Mouse (Mus musculus): Measurements from ENCODE around the gene Cacna1a.

Cacna1a gene

DNA sequence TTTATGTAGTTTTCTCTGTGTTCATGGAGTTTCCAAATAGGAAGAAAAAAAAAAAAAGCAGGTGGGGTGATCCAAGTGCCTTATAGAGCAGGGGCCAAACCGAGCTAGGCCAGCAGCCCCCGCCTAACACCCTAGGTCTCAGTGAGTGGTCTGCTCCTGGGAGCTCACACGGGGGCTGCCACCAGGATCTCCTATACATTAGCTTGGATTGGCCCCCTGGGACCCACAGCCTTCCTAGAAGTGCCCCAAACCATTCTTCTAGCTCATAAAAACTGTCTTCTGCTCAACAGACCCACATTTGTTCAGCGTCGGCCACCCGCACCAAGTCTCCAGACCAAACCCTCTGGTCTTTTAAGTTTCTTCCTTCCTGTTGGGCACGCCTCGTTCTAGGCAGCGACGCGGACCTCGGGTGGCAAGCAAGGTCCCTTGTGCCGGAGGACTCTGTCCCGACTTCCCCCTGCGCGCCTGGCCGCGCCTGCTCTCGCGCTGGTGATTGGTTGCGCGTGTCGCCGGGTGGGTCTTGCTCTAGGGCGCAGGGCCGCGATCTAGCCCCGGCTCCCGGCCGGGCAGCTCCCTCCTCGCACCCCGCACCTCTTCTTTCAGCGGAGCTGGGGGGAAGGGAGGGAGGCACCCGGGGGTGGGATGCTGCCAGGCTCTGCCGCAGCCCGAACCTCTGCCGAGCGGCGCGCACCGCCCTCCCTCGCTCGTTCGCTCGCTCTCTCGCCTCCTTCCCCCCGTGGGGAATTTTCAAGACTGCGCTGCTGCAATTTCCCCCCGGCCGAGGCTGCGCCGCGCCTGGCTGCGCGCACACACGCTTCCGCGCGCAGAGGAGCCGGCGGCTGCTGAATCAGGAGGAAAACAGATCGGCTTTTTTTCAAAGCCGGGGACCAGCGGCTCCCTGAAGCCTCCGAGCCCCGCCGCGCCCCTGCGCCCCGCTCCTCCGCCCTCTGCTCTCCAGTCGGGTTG is 25.9 kb downstream of the Cacna1a start:
- no peak for DNase-seq (ENCODE audit: low spot score in 2 of 2)

DNA sequence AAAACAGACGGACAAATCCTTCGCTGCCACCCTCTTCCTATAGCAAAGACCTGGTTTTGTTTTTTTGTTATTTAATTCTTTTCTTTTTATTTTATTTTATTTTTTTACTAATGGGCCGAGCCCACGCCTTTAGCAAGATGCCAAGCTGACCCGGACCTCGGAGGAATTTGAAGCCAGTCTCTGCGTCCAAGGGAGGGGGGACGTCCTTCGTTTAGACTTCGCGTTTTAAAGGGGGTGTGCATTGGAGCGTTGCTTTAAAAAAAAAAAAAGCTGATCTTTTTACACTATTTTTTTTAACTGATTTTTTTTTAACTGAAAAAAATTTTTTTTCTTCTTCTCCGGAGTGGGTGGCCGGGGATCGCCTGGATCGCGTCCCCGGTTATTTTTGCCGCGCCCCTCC is 26.7 kb downstream of the Cacna1a start:
- DNase-seq (ENCODE audit: low spot score in 2 of 2), result no peak

DNA sequence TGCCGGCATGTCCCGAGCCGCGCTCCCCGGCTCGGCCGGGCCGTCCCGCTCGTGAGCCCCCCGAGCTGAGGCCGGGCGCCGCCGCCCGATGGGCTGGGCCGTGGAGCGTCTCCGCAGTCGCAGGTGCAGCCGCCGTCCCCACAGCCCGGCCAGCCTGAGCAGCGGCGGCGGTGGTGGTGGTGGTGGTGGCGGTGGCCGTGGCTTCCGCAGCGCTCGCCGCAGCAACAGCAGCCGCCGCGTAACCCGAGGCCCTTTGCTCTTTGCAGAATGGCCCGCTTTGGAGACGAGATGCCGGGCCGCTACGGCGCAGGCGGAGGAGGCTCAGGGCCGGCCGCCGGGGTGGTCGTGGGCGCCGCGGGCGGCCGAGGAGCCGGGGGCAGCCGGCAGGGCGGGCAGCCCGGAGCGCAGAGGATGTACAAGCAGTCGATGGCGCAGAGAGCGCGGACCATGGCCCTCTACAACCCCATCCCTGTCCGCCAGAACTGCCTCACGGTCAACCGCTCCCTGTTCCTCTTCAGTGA is 27.2 kb downstream of the Cacna1a start:
- no peak for DNase-seq (ENCODE audit: low spot score in 2 of 2)

DNA sequence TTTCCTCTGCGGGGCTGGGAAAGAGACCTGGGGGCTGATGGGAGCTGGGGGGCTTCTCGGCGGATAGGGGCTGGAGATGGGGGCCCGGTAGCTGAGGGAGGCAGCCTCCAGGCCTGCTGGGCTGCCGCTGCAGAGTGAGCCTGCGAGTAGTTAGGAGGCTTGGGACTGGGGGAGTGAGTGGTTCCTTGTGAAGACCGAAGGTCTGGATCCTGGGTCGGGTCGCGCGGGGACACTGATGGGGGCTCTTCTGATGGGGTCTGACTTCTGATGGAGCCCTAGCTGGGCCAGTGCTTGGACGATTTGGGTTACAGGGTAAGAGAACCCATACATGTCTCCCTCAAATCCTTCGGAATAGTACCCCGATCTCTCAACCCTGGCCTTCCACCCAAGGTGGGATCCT is 27.8 kb downstream of the Cacna1a start:
- DNase-seq (ENCODE audit: low spot score in 2 of 2), result no peak

DNA sequence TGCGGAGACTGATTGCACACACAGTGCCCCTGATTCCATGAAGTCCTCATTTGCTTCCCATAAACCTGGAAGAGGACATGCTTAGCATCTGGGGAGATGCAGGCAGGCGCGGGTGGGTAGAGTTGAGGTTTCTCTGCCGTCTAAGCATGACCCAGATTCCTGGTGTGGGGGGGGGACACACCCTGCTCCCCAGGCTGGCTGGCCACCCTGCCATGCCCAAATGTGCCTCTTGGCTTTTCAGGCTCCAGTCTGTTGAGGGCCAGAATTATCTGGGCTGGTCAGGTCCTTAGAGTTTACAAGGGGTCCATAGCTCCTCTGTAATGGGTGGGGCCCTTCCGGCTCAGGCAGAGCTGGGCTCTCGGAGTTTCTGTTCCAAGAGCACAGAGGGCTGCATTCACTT is 28.7 kb downstream of the Cacna1a start:
- no peak for DNase-seq (ENCODE audit: low spot score in 2 of 2)

DNA sequence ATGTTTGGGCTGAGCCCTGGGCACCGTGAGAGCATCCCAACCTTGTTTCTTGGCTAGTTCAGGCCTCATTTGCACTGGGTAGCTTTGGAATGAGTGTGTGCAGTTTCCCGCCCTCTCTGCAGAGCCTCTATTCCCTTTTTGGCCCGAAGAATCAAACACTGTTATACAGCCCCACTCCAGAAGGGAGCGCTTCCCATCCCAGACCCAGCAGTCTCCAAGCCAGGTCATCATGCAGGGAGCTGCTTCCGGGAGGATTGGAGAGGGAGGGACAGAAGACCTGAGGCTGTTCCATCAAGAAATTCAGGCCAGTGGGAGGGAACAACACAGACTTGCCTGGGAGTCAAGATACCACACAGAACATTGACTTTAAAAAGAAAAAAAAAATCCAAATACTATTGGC is 29.6 kb downstream of the Cacna1a start:
- DNase-seq (ENCODE audit: low spot score in 2 of 2), result no peak

DNA sequence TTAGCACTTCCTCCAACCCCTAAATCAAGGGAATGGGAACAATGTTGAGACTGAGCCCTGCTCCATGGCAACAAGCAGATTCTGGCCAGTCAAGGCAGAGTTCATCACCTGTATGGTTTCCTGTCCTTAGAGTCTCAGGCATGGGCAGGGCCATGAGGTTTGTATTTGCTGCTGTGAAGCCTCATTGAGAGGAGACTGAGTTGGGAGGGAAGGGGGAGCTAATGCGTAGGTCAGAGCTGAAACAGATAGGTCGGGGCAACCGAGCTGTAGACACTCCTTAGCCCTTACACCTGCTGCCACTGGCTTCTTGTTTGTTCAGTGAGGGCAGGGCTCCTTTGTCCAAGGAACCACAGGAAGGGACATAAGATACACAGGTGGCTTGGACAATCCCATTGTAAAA is 36.2 kb downstream of the Cacna1a start:
- DNase-seq (ENCODE audit: low spot score in 2 of 2), result no peak

DNA sequence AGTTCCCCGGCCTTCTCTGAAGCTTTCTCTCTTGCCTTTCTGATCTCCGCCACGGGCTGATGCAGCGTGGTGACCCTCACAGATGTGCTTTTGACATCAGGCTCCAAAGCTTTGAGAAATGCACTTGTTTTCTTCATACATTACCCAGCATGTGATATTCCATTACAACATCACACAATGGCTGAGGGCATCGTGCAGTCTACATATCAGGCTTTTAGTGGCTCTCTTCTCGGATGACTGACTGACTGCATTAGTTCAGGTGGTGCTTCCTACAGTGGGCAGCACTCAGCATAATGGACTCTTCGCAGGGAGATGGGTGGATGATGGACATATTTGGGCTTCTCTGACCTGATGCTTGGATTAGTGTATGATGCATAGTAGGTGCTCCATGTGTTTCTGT is 37.8 kb downstream of the Cacna1a start:
- DNase-seq (ENCODE audit: low spot score in 2 of 2), result no peak

DNA sequence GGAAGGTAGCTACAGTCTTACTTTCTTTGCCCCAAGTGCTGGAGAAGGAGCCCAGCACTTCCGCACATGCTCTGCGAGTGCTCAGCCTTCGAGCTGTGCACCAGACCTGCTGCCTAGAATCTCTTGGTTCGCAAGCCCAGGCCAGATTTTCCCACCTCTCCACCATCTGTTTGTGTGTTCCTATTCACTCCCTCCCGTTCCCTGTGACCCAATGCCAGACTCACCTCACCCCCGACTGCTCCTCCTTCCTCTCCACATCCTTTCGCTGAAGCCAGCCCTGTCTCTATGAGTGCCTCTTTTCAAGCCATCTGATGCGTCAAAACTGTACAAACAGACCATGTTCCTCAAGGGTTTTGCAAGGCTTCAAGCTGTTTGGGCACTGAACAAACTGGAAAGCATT is 38.3 kb downstream of the Cacna1a start:
- no peak for DNase-seq (ENCODE audit: low spot score in 2 of 2)

DNA sequence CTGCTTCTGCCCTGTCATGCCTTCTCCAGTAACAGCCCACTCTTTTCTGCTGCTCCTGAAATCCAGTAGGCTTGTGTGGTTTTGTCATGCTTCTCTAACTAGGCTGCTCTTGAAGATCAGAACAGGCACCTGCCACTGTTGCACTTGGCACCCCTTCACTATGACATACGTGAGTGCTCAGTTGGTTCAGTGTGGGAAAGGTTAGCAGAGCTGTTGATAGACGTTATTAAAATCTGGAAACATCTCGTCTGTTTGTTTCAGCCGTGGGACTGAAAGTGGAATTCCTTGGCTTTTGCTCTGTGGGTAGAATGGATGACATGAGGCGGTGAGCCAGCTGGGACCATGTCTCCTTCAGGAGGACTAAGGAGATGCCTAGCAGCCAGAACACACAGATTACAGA is 39.8 kb downstream of the Cacna1a start:
- DNase-seq (ENCODE audit: low spot score in 2 of 2), result no peak

DNA sequence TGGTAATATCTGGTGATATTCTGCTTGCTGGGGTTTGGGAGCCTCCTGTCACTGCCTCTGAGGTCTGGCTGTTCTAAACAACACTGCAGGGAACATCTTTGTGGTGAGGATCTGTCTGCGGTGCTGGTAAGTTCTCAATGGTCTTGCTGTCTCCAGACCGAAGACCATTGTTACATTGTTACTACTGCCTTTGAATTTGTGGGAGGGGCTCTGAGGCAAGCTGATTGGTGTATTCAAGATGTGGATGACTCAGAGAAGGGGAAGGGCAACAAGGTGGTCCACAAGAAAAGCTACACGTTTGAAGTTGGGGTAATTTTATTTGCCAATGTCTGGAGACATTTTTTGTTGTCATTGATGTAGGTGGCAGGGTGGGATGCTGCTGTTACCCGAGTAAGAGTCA is 40.8 kb downstream of the Cacna1a start:
- DNase-seq (ENCODE audit: low spot score in 2 of 2), result no peak

DNA sequence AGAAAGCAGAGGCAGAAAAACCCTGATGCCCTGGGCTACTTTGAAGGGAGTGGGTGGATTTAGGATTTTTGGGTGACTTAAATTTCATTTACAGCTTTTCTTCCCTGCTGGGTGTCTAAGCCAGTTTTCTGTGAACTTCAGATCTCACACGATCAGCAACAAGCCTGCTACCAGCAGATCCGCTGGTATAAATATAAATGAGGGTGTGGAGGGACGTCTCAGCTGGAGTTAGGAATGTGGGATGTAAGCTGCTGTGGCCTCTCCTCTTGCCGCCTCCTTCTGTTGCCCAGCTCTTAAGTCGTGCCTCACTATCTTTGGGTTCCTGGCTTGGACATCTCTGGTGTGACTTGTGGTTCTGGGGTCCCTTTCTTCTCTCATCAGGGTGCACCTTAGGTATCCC is 41.3 kb downstream of the Cacna1a start:
- no peak for DNase-seq (ENCODE audit: low spot score in 2 of 2)

DNA sequence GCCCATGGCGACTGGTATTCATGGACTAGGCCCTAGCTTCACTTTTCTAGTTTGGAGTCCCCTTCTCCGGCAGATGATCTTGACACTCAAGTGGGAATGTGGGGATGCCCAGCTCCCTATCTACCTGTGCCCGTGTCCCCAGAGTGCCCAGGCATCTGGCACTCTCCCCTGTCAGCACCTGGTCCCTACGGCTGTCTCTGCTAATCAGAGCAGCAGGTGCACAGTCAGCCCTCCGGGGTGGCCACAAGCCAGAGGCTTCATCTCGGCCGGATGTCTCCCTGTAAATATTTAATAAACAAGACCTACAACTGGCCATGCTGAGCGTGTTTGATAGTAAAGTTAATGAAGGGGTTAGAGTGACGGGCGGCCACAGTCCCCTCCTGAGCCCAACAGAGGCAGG is 47.1 kb downstream of the Cacna1a start:
- no peak for DNase-seq (ENCODE audit: low spot score in 2 of 2)

DNA sequence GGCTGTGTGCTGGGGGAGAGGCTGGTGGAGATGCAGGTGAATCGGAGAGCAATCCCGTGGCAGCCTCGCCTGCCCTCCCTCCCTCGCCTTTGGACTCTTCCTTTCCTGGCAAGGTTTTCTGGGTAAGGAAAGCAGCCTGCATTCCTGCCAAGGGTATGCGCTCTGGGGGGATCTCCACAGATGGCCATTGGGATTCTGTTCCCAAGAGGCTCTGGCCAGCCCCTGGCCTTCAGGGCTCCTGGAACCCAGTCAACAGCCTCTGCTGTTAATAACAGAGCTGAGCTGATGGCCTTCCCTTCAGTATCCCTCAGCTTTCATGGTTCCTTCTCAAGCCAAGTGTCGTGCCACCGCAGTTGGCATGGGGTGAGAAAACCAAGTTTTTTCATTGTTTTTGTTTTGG is 51.6 kb downstream of the Cacna1a start:
- DNase-seq (ENCODE audit: low spot score in 2 of 2), result no peak

DNA sequence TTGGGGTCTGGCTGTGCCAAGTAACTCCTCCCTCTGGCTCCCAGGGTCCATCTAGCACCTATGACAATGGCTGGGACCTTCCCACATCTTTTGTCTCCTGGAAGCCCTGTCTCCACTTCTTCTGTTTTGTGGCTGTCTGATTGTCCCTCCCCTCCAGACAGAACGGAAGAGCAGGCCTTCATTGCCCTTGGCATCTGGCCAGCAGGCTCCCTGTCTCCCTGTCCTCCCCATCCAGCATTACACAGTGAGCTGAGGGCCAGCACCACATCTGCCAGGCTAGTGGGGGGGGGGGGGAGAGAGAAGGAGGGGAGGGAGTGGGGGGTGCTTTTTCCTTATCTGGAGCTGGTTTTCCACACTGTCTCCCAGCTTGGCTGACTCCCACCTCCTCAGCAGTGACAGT is 53.8 kb downstream of the Cacna1a start:
- no peak for DNase-seq (ENCODE audit: low spot score in 2 of 2)

DNA sequence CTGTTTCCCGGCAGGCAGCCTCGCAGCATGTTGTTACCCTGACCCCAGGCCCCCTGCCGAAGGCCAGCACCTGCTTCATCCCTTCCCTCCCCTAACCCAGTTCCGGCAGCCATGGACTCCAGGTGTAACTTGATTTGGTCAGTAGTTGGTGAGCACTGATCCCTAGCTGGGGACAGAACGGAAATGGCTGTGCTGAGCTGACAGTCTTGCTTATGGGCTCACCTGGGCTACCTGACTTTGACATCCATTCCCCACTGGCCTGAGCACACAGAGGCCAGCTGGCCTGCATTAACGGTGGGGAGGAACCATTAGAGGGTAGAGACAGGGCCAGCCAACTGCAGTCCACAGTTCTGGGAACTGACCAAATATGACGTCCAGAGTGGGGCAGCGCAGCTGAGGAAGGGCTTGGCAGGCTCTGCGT is 58.3 kb downstream of the Cacna1a start:
- no peak for DNase-seq (ENCODE audit: low spot score in 2 of 2)

DNA sequence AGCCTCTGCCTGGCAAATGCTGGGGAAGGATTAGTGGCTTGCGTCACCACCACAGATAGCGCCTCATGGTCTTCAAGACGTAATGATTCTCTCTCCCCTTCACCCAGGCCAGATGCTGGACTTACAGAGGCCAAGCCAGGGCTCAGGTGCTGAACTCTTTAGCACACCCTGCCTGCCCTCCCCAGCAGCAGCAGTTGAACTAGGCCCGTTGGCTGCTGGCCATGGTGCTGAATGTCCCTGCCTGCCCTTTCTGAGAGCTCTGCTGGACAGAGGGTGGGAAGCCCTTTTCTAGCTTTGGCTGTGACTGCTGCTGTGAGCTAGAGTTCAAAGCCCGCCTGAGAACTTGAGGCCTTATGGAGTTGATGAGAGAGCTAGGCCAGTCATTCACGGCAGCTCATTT is 66.3 kb downstream of the Cacna1a start:
- peak in 1 of 2 experiments; percentile 20 for DNase-seq (ENCODE audit: low spot score in 2 of 2)

DNA sequence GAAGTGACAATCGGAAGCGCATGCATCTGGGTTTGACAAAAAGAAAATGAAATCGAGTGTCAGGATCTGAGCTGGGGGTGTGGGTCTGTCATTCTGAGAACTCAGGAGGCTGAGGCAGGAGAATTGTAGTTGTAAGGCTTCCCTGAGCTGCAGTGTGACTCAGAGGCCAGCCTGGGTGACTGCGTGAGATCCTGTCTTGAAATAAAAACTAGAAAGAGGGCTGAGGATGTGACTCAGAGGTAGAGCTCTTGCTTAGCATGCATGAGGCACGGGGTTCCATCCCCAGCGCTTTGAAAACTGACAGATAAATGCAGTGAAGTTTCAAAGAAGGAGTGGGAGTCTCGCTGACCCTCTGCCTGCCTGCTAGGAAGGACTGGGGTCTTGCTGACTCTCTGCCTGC is 70.6 kb downstream of the Cacna1a start:
- DNase-seq (ENCODE audit: low spot score in 2 of 2), result no peak

DNA sequence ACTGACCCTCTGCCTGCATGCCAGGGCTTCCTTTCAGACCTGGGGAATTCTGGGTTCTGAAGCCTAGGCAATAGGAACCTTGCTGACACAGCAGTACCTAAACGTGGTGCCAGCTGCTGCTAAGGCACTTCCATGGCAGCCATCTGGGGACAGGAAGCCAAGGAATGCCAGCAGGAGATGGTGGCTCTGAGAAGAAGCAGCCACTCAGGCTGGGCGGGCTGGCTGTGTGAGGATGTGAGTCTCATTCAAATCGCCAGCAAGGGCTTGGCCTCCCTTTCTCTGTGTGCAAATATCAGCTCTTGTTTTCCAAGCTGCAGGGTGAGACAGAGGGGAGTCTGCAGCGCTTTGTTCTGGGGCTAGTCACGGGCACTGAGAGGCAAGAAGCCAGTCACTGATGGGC is 71.0 kb downstream of the Cacna1a start:
- DNase-seq (ENCODE audit: low spot score in 2 of 2), result no peak

DNA sequence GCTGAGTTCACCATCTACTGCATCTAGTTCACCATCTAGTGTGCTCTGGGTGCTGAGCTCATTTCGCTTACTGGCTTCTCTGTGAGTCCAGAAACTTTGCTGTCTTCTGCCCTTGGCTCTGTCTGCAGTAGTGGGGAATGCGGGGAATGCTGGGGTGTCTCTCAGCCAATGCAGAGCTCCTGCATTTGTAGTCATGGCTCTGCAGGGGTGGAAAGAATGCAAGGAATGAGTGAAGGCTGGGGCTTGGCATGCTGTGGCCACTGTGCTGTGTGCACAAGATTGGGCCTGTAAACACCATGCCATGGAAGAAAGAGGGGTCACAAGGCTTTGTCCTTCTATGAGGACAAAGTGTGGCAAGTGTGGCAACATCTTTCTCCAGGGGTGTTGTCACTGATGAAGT is 72.5 kb downstream of the Cacna1a start:
- no peak for DNase-seq (ENCODE audit: low spot score in 2 of 2)

DNA sequence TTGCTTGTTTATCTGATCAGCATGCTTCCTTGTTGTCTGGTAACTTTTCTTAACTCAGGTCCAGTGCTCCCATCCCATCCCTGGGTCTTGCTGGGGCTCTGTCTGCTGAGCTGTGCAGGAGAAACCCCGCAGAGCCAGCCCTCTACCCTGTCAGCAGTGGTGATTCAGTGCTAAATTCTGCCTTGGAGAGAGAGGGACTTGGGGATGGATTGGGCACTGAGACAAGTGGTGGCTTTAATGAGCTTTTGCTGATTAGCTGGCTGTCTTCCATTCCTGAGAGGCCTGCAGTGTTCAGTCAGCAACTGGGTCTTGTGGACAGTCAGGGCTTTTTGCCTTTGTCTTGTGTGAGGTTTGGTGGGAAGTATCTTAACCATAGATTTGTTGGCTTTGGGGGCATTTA is 78.7 kb downstream of the Cacna1a start:
- no peak for DNase-seq (ENCODE audit: low spot score in 2 of 2)

DNA sequence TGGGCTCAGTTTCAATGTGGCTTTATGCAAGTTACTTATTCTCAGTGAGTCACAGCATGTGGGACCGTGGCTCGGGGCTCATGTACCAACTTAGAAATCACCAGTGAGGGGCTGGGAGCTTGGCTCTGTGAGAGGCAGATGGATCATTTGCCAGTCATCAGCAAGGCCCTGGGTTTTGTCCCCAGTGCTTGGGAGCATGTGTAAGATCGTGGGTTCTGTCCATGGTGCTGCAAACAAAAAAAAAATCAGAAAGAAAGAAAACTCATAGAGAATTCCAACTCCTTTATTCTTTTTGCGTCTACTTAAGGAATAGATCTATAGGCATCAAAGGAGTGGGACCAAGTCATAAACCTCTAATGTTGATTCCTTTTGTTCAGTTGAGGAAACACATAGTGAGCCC is 80.8 kb downstream of the Cacna1a start:
- no peak for DNase-seq (ENCODE audit: low spot score in 2 of 2)

DNA sequence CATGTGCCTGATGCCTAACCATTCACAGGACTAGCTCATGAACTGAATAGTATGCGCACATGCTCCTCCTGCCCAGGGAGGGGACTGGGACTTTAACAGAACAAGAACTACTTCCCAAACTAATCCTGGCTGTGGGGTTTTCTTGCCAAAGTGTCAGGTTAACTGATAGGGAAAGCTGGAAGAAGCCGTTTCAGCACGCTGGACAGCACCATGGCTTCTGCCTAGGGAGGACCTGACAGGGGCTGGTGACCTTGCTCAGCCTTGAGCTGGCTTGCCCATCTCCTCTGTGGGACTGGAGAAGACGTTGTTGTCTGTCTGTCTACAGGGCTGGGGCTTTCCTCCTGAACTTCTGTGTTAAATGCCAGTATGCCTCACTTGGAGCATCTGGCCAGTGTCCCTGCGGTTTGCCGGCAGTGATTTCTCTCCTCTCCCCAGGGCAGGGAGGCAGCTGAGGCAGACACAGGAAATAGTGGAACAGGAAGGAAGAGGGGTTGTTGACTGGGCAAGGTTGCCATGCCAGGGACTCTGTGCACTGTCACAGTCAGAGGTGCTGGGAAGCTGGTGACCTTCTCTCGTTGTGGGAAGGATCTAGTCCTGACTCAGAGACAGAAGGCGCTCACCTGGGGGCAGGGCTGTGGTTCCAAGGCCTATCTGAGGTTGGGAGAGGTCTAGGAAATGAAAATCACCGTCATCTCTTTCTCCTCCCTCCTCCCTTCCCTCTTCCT is 83.2 kb downstream of the Cacna1a start:
- DNase-seq (ENCODE audit: low spot score in 2 of 2), result peak in 1 of 2 experiments; percentile 2
